ENCODE assay signal across 8 mouse cellular contexts in the genomic region with DNA sequence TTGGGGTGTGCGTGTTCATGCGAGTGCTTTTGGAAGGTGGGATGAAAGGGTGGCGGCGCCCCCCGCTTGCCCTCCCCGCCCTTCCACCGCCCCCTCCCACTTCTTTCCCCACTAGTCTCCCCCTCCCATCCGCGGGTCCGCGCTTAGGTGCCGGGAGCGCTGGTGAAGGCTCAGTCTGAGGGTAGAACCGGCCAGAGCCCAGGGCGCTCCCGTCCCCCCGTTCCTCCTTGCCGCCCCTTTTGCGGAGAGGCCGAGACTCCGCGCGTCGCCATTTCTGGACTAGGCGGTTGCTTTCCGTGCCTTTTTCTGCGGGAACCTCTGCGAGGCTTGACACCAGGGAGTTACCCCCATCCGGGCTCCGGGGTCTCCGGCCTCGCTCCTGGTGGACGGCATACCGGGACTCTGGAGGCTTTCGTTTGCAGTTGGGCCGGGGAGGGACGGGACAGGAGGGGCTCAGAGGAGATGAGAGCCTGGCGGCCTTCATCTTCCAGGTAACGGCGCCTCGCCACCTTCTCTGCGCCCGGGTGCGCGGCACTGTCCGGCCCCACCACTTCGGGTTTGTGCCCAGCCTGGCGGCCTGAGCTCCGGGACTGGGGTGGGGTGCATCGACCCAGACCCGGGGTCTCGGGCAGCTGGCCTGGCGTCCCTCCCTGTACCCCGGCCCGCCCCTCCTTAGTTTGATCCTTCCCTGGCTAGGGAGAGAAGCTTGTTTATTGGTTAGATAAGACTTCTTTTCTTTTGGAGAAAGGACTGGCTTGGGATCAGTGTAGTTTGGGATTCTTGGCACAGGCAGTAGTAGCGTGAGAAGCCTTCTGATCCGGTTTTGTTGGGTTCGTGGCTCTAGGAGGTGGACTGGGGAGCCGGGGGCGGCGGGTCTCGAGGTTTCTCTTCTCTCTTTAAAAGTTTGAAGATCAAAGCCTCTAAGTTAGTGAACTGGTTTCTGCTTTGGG. TPM values are rescaled to one million over a fixed set of nuclear protein-coding genes. Genes with fewer than 3 reads are reported as not detected.
DNase-seq lines count a peak whose midpoint lies in the region; ATAC-seq and TF ChIP-seq lines count a peak whose summit lies in the region.

No protein-coding gene starts in this region.

- peaks cover 19% of the 10 kb centered on the region for H3K9me3 ChIP-seq in megakaryocyte, embryonic 14.5 days
- H3K9me3 ChIP-seq in heart, embryonic 11.5 days (replicated peaks; ENCODE audit: control insufficient read depth, low read length) = no peaks in the 10 kb centered on the region; the same call in 1 of the 2 replicates
- no peaks in the 10 kb centered on the region for H3K9me3 ChIP-seq in kidney, postnatal 0 days (replicated peaks; ENCODE audit: low read length)
- H3K9me3 ChIP-seq in midbrain, embryonic 12.5 days = peaks cover 2% of the 10 kb centered on the region; the same call in 1 of the 2 replicates

- H3K4me1 ChIP-seq in megakaryocyte, embryonic 14.5 days = peaks cover 12% of the 10 kb centered on the region
- H3K4me1 ChIP-seq in heart, embryonic 11.5 days (ENCODE audit: control insufficient read depth, insufficient read depth, low read length) = peaks cover 28% of the 10 kb centered on the region
- peaks cover 12% of the 10 kb centered on the region; the same call in 1 of the 2 replicates for H3K4me1 ChIP-seq in kidney, postnatal 0 days (replicated peaks; ENCODE audit: insufficient read depth, low read length)
- H3K4me1 ChIP-seq in midbrain, embryonic 12.5 days = peaks cover 69% of the 10 kb centered on the region

- peaks cover 86% of the 10 kb centered on the region for H3K27me3 ChIP-seq in megakaryocyte, embryonic 14.5 days (replicated peaks)
- peaks cover 6% of the 10 kb centered on the region; the same call in 1 of the 2 replicates for H3K27me3 ChIP-seq in heart, embryonic 11.5 days (ENCODE audit: control insufficient read depth, insufficient read depth, low read length)
- no peaks in the 10 kb centered on the region for H3K27me3 ChIP-seq in kidney, postnatal 0 days (ENCODE audit: insufficient read depth, low read length)
- H3K27me3 ChIP-seq in midbrain, embryonic 12.5 days = no peaks in the 10 kb centered on the region

- peak overlapping the region; percentile 42 for H3K4me3 ChIP-seq in megakaryocyte, embryonic 14.5 days (replicated peaks)
- peak overlapping the region; percentile 83 for H3K4me3 ChIP-seq in heart, embryonic 11.5 days (ENCODE audit: low read depth, low read length)
- H3K4me3 ChIP-seq in kidney, postnatal 0 days (replicated peaks; ENCODE audit: low read depth, low read length) = peak overlapping the region; percentile 69
- H3K4me3 ChIP-seq in midbrain, embryonic 12.5 days = peak overlapping the region; percentile 80

- DNase-seq in cerebellum, postnatal 10 days = peak; percentile 74 to 75
- DNase-seq in kidney, postnatal 0 days (ENCODE audit: low spot score) = peak; percentile 73
- DNase-seq in thymus, postnatal 0 days (ENCODE audit: low spot score) = peak; percentile 24
- no peak for DNase-seq in spleen, adult 12 weeks (ENCODE audit: low spot score)

- peak overlapping the region; percentile 100 for H3K27ac ChIP-seq in heart, embryonic 11.5 days (ENCODE audit: low read depth, low read length)
- H3K27ac ChIP-seq in kidney, postnatal 0 days = peak overlapping the region; percentile 99
- H3K27ac ChIP-seq in midbrain, embryonic 12.5 days (replicated peaks) = peak overlapping the region; percentile 100

- peak overlapping the region; percentile 88 for H3K4me2 ChIP-seq in heart, embryonic 11.5 days
- peak overlapping the region; percentile 83 for H3K4me2 ChIP-seq in kidney, postnatal 0 days (ENCODE audit: low read length)
- H3K4me2 ChIP-seq in midbrain, embryonic 12.5 days (replicated peaks) = peak overlapping the region; percentile 83

- no peaks in the 10 kb centered on the region for H3K36me3 ChIP-seq in megakaryocyte, embryonic 14.5 days (replicated peaks; ENCODE audit: low read length)
- H3K36me3 ChIP-seq in heart, embryonic 11.5 days (ENCODE audit: control insufficient read depth, insufficient read depth, low read length) = no peaks in the 10 kb centered on the region
- H3K36me3 ChIP-seq in kidney, postnatal 0 days (ENCODE audit: insufficient read depth, low read length) = no peaks in the 10 kb centered on the region
- peaks cover 3% of the 10 kb centered on the region; the same call in 1 of the 2 replicates for H3K36me3 ChIP-seq in midbrain, embryonic 12.5 days

- WGBS in heart, embryonic 11.5 days (ENCODE audit: insufficient replicate concordance) = under 1% methylated on average over 54 of the region's 62 CpGs
- WGBS in kidney, postnatal 0 days = 1% methylated on average over 54 of the region's 62 CpGs
- WGBS in midbrain, embryonic 12.5 days = under 1% methylated on average over 58 of the region's 62 CpGs

- TF ChIP-seq CTCF in kidney, postnatal 0 days (IDR thresholded peaks at IDR 0.05; ENCODE audit: low read depth) = no peak

- H3K9ac ChIP-seq in heart, embryonic 11.5 days (ENCODE audit: low read depth, low read length) = peak overlapping the region; percentile 96
- H3K9ac ChIP-seq in kidney, postnatal 0 days (ENCODE audit: low read depth, low read length) = peak overlapping the region; percentile 82
- peak overlapping the region; percentile 95 for H3K9ac ChIP-seq in midbrain, embryonic 12.5 days (replicated peaks)

- ATAC-seq in megakaryocyte, adult 5-6 weeks (ENCODE audit: poor library complexity, severe bottlenecking) = no peak
- no peak for ATAC-seq in heart, embryonic 11.5 days (replicated peaks; ENCODE audit: insufficient number of reproducible peaks, low FRiP score, low TSS enrichment)
- ATAC-seq in kidney, postnatal 0 days (replicated peaks; ENCODE audit: low FRiP score, low read depth) = no peak
- ATAC-seq in midbrain, embryonic 12.5 days (ENCODE audit: low FRiP score, low read depth) = peak; percentile 8; the same call in 1 of the 2 replicates

RNA-seq across cellular contexts. Expression of gene Axin2, which starts 1.6 kb away (rescaled TPM):
- polyA plus RNA-seq in megakaryocyte, embryonic 14.5 days (2012; ENCODE audit: insufficient read depth, low replicate concordance) = 0.04 TPM in 1 of 2 replicates, not detected in the other
- 1.8 and 3.1 TPM in 2 replicates for total RNA-seq in megakaryocyte, adult 5-6 weeks (2015)
- total RNA-seq in megakaryocyte, adult 5-6 weeks (2017) = 1.3 and 1.5 TPM in 2 replicates
- polyA plus RNA-seq in heart, embryonic 11.5 days (2014; fragmentation: Nextera tagmentation; extraction: Ambion mirVana) = 2.9 and 3.0 TPM in 2 replicates
- polyA plus RNA-seq in kidney, postnatal 0 days (2015; fragmentation: Nextera tagmentation; extraction: Ambion mirVana) = 5.3 and 5.8 TPM in 2 replicates
- 19.8 and 28.1 TPM in 2 replicates for polyA plus RNA-seq in midbrain, embryonic 12.5 days (2016; fragmentation: Nextera tagmentation; extraction: Ambion mirVana)
- polyA plus RNA-seq in thymus, postnatal 0 days (2015; fragmentation: Nextera tagmentation; extraction: Ambion mirVana) = 3.6 TPM in 2 replicates
